Mouse (Mus musculus): ENCODE data around the gene Ogfod2. TPM values are rescaled to one million over a fixed set of nuclear protein-coding genes. Genes with fewer than 3 reads are reported as not detected.

Ogfod2 gene
- 26.9 TPM for polyA plus RNA-seq (2017; shearing (Covaris generic))

DNA sequence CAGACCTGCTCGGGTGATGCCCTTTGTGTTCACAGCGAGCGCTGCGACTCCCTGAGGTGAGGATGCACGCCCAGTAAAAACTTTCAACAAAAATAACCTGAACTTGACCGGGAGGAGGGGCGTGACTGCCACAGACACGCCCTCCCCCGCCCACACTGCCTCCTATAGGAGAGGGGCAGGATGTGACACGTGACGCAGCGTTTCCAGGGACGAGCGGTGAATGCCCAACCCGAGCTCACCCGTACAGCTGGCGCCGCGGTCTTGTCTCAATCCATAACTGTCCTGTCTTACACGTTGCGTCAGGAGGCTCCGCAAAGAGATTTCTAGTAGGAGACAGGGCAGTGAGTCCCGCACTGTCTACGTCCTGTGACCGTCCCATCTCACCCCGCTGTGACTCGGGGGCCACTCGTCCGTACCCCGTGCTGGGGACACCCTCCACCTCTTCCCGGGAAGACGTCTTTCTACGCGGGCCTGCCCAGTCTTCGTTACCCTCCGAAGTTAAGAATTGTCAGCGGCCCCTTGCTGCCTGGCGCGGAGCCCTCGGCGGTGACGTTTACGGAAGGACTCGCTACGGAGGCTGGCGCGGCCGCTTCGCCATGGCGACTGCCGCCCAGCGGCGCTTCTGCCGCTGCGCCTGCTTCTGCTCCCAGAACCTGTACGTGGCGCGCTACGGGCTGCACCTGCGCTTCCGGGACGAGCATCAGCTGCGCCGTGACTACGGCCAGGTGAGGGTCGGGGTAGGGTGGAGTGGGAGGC lies at the start of gene Ogfod2:
Gene Ogfod2, plus strand, starts transcription at position 556 of the 756 bp plus-strand sequence.

DNA sequence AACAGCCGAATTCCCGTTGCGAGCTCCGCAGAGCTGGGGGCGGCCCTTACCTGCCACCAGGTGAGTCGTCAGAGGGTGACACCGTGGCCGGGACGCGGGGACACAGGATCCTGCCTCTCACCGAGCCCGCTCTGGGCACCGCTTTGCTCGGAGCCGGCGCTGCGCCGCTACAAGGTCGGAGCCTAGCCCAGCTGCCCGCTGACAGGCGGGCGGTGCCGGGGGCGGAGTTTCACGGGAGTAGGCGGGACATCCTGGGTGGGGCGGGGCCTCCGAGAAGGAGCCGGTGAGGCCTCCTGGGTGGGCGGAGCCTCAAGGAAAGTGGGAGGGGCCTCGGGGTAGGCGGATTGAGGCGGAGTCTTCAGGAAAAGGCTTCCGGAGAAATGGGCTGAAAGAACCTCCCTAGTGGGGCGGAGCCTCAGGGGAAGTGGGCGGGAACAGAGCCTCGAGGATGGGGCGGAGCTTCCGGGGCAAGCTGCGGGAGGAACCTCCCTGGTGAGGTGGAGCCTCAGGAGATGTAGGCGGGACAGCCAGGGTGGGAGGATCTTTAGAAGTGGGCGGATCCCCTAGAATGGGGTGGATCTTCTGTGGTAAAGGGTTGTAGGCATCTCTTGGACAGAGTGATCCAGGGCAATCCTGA lies 16.4 kb upstream of the Ogfod2 start, which contains the start of gene Abcb9:
Gene Abcb9, minus strand, starts transcription at position 203 of the 637 bp plus-strand sequence.

DNA sequence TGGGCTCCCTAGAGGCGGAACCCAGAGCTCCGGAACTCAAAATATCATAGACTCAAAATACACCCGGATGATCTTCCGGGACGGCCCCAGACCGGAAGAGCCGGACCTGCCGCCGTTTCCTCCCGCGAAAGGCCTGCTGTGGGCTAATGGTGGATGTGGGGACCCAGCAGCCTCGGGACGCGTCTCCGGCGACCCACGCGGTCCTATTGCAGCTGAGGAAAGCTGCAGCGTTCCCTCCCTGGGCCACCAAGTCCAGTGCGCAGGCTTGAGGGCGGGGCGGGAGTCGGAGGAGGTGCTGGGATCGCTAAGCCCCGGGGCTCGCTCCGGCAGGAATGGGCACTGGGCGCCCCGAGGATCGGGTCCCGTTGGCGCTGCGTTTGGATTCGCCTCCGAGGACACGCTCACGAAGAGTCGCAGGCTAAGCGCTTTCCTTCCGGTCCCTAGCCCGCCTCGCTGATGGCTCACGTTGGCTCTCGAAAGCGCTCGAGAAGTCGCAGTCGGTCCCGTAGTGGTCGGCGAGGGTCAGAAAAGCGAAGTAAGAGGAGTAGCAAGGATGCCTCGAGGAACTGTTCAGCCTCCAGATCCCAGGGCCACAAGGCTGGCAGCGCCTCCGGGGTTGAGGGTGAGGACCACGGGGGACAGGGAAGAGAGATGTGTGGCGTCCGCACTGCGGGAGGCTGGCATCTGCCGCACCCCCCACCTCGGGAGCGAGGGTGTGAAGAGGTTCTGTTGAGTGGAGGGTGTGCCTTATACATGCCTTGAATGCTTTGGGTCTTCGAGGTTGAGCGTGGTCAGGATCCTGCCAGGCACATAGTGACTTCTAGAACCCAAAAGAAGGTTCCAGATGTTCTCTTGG lies 4.1 kb downstream of the Ogfod2 start, which contains the start of gene Arl6ip4:
Gene Arl6ip4, plus strand, starts transcription at position 100 of the 856 bp plus-strand sequence.

Other genes with a start within 250 kb of the Ogfod2 start
- 0.51 TPM for gene Hcar2, start 246.8 kb upstream of the Ogfod2 start, polyA plus RNA-seq (2017; shearing (Covaris generic))
- gene Hcar1, start 232.3 kb upstream of the Ogfod2 start, polyA plus RNA-seq (2017; shearing (Covaris generic)): not detected
- 105 TPM for gene Denr, start 205.1 kb upstream of the Ogfod2 start, polyA plus RNA-seq (2017; shearing (Covaris generic))
- 6.3 TPM for gene Gm43518, start 184.9 kb upstream of the Ogfod2 start, polyA plus RNA-seq (2017; shearing (Covaris generic))
- gene Ccdc62, start 181.6 kb upstream of the Ogfod2 start, polyA plus RNA-seq (2017; shearing (Covaris generic)): 6.1 TPM
- 49.5 TPM for gene Hip1r, start 138.7 kb upstream of the Ogfod2 start, polyA plus RNA-seq (2017; shearing (Covaris generic))
- gene Vps37b, start 80.0 kb upstream of the Ogfod2 start, polyA plus RNA-seq (2017; shearing (Covaris generic)): 61.5 TPM
- gene Abcb9, start 16.5 kb upstream of the Ogfod2 start, polyA plus RNA-seq (2017; shearing (Covaris generic)): 57.8 TPM
- gene Arl6ip4, start 3.8 kb downstream of the Ogfod2 start, polyA plus RNA-seq (2017; shearing (Covaris generic)): 114 TPM
- 10.2 TPM for gene Pitpnm2, start 137.5 kb downstream of the Ogfod2 start, polyA plus RNA-seq (2017; shearing (Covaris generic))
- 26.7 TPM for gene Mphosph9, start 215.7 kb downstream of the Ogfod2 start, polyA plus RNA-seq (2017; shearing (Covaris generic))
- gene 2810006K23Rik, start 215.8 kb downstream of the Ogfod2 start, polyA plus RNA-seq (2017; shearing (Covaris generic)): 13.4 TPM

All from CD4-positive, CD25-positive, alpha-beta regulatory T cell, adult 9 weeks (primary cell).